Mouse (Mus musculus): ENCODE results near the gene Tbc1d23. TPM values are rescaled to one million over a fixed set of nuclear protein-coding genes. Genes with fewer than 3 reads are reported as not detected.

The Tbc1d23 gene
- total and polyA plus RNA-seq, 2 experiments from 2014 or later = 33.5 to 89.1 TPM

DNA sequence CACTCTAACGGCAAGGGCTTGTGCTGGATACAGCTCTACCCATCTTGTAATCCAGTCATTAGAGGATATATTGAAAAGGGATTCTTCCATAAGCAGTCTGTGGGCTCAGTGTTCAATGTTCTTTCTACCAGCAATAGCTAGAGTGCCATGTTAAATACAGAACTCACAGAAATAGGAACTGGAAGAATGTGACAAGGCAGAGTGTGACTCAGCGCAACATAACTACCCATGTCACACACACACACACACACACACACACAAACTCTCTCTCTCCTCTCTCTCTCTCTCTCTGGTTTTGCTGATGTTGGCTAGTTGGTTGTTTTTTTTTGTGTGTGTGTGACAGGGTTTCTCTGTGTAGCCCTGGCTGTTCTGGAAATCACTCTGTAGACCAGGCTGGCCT, 20.3 kb downstream of the Tbc1d23 start:
- ATAC-seq = no peak
- no peak for TF ChIP-seq CTCF (IDR thresholded peaks at IDR 0.05; ENCODE audit: low read depth)
- no peak overlapping the region for H3K4me2 ChIP-seq (ENCODE audit: low read depth)

GRCm38 (mm10) chr16:57208342-57208741, 23.0 kb downstream of the Tbc1d23 start:
- H3K4me2 ChIP-seq (ENCODE audit: low read depth) = no peak overlapping the region
- H3K36me3 ChIP-seq (ENCODE audit: insufficient read depth) = peaks cover 39% of the 10 kb centered on the region
- no peak for TF ChIP-seq CTCF (IDR thresholded peaks at IDR 0.05; ENCODE audit: low read depth)
- no peak for ATAC-seq
- 93% methylated on average over 2 of the region's 2 CpGs for WGBS
- no peaks in the 10 kb centered on the region for H3K27me3 ChIP-seq (ENCODE audit: insufficient read depth, low read length)
- H3K9me3 ChIP-seq (ENCODE audit: low read length) = no peaks in the 10 kb centered on the region
- no peaks in the 10 kb centered on the region for H3K4me1 ChIP-seq (ENCODE audit: insufficient read depth)
- no peak for DNase-seq
- H3K27ac ChIP-seq (ENCODE audit: low read depth, low read length) = no peak overlapping the region
- no peak overlapping the region for H3K4me3 ChIP-seq (ENCODE audit: low read depth, low read length)
- H3K9ac ChIP-seq = no peak overlapping the region

More for the DNA sequence above, 20.3 kb downstream of the Tbc1d23 start:
- Histone ChIP-seq H3K36me3 (ENCODE audit: insufficient read depth) (peaks cover 43% of the 10 kb centered on the region), H3K27ac (ENCODE audit: low read depth, low read length) (no peak overlapping the region), H3K9ac (no peak overlapping the region), H3K4me3 (ENCODE audit: low read depth, low read length) (no peak overlapping the region), H3K27me3 (ENCODE audit: insufficient read depth, low read length) (no peaks in the 10 kb centered on the region), H3K4me1 (ENCODE audit: insufficient read depth) (no peaks in the 10 kb centered on the region), H3K9me3 (ENCODE audit: low read length) (no peaks in the 10 kb centered on the region)
- DNase-seq = no peak
- 95% methylated on average over 2 of the region's 2 CpGs for WGBS

- H3K4me1 ChIP-seq (ENCODE audit: insufficient read depth) = no peaks in the 10 kb centered on the region
- no peak overlapping the region for H3K9ac ChIP-seq
- no peak overlapping the region for H3K4me2 ChIP-seq (ENCODE audit: low read depth)
- no peaks in the 10 kb centered on the region for H3K9me3 ChIP-seq (ENCODE audit: low read length)
- no peak overlapping the region for H3K4me3 ChIP-seq (ENCODE audit: low read depth, low read length)
- H3K36me3 ChIP-seq (ENCODE audit: insufficient read depth) = peaks cover 21% of the 10 kb centered on the region
- DNase-seq (no peak), ATAC-seq (no peak)
- TF ChIP-seq CTCF (IDR thresholded peaks at IDR 0.05; ENCODE audit: low read depth) = no peak
- H3K27ac ChIP-seq (ENCODE audit: low read depth, low read length) = no peak overlapping the region
- H3K27me3 ChIP-seq (ENCODE audit: insufficient read depth, low read length) = no peaks in the 10 kb centered on the region
- WGBS = 70% methylated on average over 3 of the region's 3 CpGs
Observed at GRCm38 (mm10) chr16:57197281-57197680, 34.0 kb downstream of the Tbc1d23 start.

DNA sequence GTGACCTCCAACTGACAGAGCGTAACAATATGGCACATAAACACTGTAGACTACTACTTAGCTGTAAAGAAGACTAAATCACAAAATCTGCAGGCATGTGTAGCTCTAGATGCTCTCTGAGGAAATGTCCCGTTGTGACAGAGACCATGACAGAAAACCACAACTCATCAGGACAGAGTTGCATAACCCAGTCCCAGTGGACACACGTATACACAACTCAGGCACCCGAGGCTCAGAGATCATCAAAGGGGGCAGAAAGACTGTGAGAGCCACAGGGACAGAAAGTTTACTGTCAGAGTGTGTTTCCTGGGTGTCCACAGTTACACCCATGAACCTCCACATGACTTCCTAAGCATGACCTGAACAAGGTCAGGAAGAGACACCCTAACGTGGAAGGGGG, 34.7 kb downstream of the Tbc1d23 start:
- no peak for TF ChIP-seq CTCF (IDR thresholded peaks at IDR 0.05; ENCODE audit: low read depth)
- peaks cover 28% of the 10 kb centered on the region for H3K36me3 ChIP-seq (ENCODE audit: insufficient read depth)
- H3K9me3 ChIP-seq (ENCODE audit: low read length) = no peaks in the 10 kb centered on the region
- no peaks in the 10 kb centered on the region for H3K27me3 ChIP-seq (ENCODE audit: insufficient read depth, low read length)
- no peak overlapping the region for H3K4me3 ChIP-seq (ENCODE audit: low read depth, low read length)
- no peak for DNase-seq
- no peak for ATAC-seq
- H3K9ac ChIP-seq = no peak overlapping the region
- H3K4me1 ChIP-seq (ENCODE audit: insufficient read depth) = no peaks in the 10 kb centered on the region
- no peak overlapping the region for H3K4me2 ChIP-seq (ENCODE audit: low read depth)
- H3K27ac ChIP-seq (ENCODE audit: low read depth, low read length) = no peak overlapping the region
- 85% methylated on average over 5 of the region's 5 CpGs for WGBS

GRCm38 (mm10) chr16:57191214-57191613, 40.1 kb downstream of the Tbc1d23 start:
- H3K27me3 ChIP-seq (ENCODE audit: insufficient read depth, low read length) = no peaks in the 10 kb centered on the region
- no peak for TF ChIP-seq CTCF (IDR thresholded peaks at IDR 0.05; ENCODE audit: low read depth)
- H3K9me3 ChIP-seq (ENCODE audit: low read length) = no peaks in the 10 kb centered on the region
- H3K36me3 ChIP-seq (ENCODE audit: insufficient read depth) = peaks cover 35% of the 10 kb centered on the region
- no peak overlapping the region for H3K4me3 ChIP-seq (ENCODE audit: low read depth, low read length)
- no peaks in the 10 kb centered on the region for H3K4me1 ChIP-seq (ENCODE audit: insufficient read depth)
- H3K27ac ChIP-seq (ENCODE audit: low read depth, low read length) = no peak overlapping the region
- no peak for ATAC-seq
- no peak overlapping the region for H3K4me2 ChIP-seq (ENCODE audit: low read depth)
- DNase-seq = no peak
- WGBS = 87% methylated on average over 14 of the region's 14 CpGs
- no peak overlapping the region for H3K9ac ChIP-seq

DNA sequence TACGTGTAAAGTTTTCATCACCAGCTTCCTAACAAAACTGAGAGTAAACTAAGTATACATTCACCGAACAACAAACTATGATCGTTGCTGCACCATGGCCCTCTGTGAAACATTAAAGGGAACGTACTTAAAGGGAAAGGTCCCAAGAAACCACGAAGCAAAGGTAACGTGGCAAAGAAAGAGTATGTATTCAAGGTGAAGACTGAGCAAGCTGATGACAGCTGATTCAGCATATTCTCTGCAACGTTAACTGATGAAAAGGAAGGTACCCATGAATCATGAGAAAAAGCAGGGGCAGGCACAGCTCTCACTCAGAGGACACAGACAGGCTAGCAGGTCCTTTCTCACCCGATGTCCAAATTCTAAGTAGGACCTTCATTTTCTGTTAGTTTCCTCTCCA, 40.9 kb downstream of the Tbc1d23 start:
- no peaks in the 10 kb centered on the region for H3K27me3 ChIP-seq (ENCODE audit: insufficient read depth, low read length)
- H3K9me3 ChIP-seq (ENCODE audit: low read length) = no peaks in the 10 kb centered on the region
- 93% methylated on average over 8 of the region's 8 CpGs for WGBS
- no peak overlapping the region for H3K27ac ChIP-seq (ENCODE audit: low read depth, low read length)
- H3K36me3 ChIP-seq (ENCODE audit: insufficient read depth) = peaks cover 41% of the 10 kb centered on the region
- no peak for TF ChIP-seq CTCF (IDR thresholded peaks at IDR 0.05; ENCODE audit: low read depth)
- no peak overlapping the region for H3K4me3 ChIP-seq (ENCODE audit: low read depth, low read length)
- no peaks in the 10 kb centered on the region for H3K4me1 ChIP-seq (ENCODE audit: insufficient read depth)
- ATAC-seq (no peak), DNase-seq (no peak)
- H3K4me2 ChIP-seq (ENCODE audit: low read depth) = no peak overlapping the region
- H3K9ac ChIP-seq = no peak overlapping the region

GRCm38 (mm10) chr16:57189493-57189892, 41.8 kb downstream of the Tbc1d23 start:
- DNase-seq = no peak

DNA sequence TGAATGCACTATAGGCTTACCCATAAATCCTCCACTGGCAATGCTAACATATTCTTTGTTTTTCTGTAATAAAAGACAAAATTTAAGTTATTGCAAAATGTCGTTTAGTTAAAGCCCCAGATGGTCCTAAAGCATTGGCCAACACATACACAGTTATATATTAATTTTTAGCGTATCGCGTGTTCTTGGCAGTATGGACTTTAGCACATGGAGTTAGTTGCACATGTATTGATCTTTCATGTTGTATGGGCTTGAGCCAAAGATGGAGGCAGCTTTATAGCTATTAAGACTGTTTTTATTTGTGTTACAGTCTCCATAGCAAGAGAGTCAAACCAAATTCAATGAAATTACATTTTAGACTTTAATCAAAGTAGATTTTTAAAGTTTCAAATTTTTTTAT, 44.7 kb downstream of the Tbc1d23 start:
- no peak for ATAC-seq
- WGBS = 86% methylated on average over 4 of the region's 4 CpGs
- Histone ChIP-seq H3K4me2 (ENCODE audit: low read depth) (no peak overlapping the region), H3K9me3 (ENCODE audit: low read length) (no peaks in the 10 kb centered on the region), H3K9ac (no peak overlapping the region), H3K4me3 (ENCODE audit: low read depth, low read length) (no peak overlapping the region), H3K36me3 (ENCODE audit: insufficient read depth) (peaks cover 53% of the 10 kb centered on the region), H3K27me3 (ENCODE audit: insufficient read depth, low read length) (no peaks in the 10 kb centered on the region), H3K4me1 (ENCODE audit: insufficient read depth) (no peaks in the 10 kb centered on the region), H3K27ac (ENCODE audit: low read depth, low read length) (no peak overlapping the region)
- no peak for TF ChIP-seq CTCF (IDR thresholded peaks at IDR 0.05; ENCODE audit: low read depth)
- DNase-seq = no peak

More at GRCm38 (mm10) chr16:57189493-57189892, 41.8 kb downstream of the Tbc1d23 start:
- no peak overlapping the region for H3K27ac ChIP-seq (ENCODE audit: low read depth, low read length)
- H3K9me3 ChIP-seq (ENCODE audit: low read length) = no peaks in the 10 kb centered on the region
- no peak for TF ChIP-seq CTCF (IDR thresholded peaks at IDR 0.05; ENCODE audit: low read depth)
- no peaks in the 10 kb centered on the region for H3K27me3 ChIP-seq (ENCODE audit: insufficient read depth, low read length)
- H3K9ac ChIP-seq = no peak overlapping the region
- H3K4me3 ChIP-seq (ENCODE audit: low read depth, low read length) = no peak overlapping the region
- no peak for ATAC-seq
- no peak overlapping the region for H3K4me2 ChIP-seq (ENCODE audit: low read depth)
- H3K36me3 ChIP-seq (ENCODE audit: insufficient read depth) = peaks cover 41% of the 10 kb centered on the region
- WGBS = 88% methylated on average over 2 of the region's 2 CpGs
- H3K4me1 ChIP-seq (ENCODE audit: insufficient read depth) = no peaks in the 10 kb centered on the region
